Mouse (Mus musculus): ENCODE data around the gene Anxa8.

Anxa8 gene

GRCm38 (mm10) chr14:34085731-34086130 is at the start of gene Anxa8:
Gene Anxa8, plus strand, starts transcription at chr14:34085981.
- no peak for DNase-seq (ENCODE audit: low spot score in 2 of 2)

- DNase-seq (ENCODE audit: low spot score in 2 of 2), result no peak
Observed at GRCm38 (mm10) chr14:34041241-34041640, 44.5 kb upstream of the Anxa8 start.

- no peak for DNase-seq (ENCODE audit: low spot score in 2 of 2)
Observed at GRCm38 (mm10) chr14:34043341-34043740, 42.4 kb upstream of the Anxa8 start.

GRCm38 (mm10) chr14:34050101-34050779 is 35.5 kb upstream of the Anxa8 start:
- no peak for DNase-seq (ENCODE audit: low spot score in 2 of 2)

- no peak for DNase-seq (ENCODE audit: low spot score in 2 of 2)
Observed at GRCm38 (mm10) chr14:34052516-34052915, 33.3 kb upstream of the Anxa8 start, which contains the start of gene Antxrl. Gene Antxrl, plus strand, starts transcription at chr14:34052707.

GRCm38 (mm10) chr14:34071665-34072064 is 14.1 kb upstream of the Anxa8 start:
- DNase-seq (ENCODE audit: low spot score in 2 of 2), result no peak

- DNase-seq (ENCODE audit: low spot score in 2 of 2), result no peak
Observed at GRCm38 (mm10) chr14:34075346-34075745, 10.4 kb upstream of the Anxa8 start.

GRCm38 (mm10) chr14:34077222-34077621 is 8.6 kb upstream of the Anxa8 start:
- no peak for DNase-seq (ENCODE audit: low spot score in 2 of 2)

GRCm38 (mm10) chr14:34078293-34078692 is 7.5 kb upstream of the Anxa8 start:
- no peak for DNase-seq (ENCODE audit: low spot score in 2 of 2)

GRCm38 (mm10) chr14:34080321-34080997 is 5.3 kb upstream of the Anxa8 start:
- DNase-seq (ENCODE audit: low spot score in 2 of 2), result peak; percentile 21 to 75

GRCm38 (mm10) chr14:34086806-34087205 is 1.0 kb downstream of the Anxa8 start:
- DNase-seq (ENCODE audit: low spot score in 2 of 2), result no peak

- DNase-seq (ENCODE audit: low spot score in 2 of 2), result no peak
Observed at GRCm38 (mm10) chr14:34087856-34088398, 2.1 kb downstream of the Anxa8 start.

- no peak for DNase-seq (ENCODE audit: low spot score in 2 of 2)
Observed at GRCm38 (mm10) chr14:34089796-34090195, 4.0 kb downstream of the Anxa8 start.

GRCm38 (mm10) chr14:34091475-34091874 is 5.7 kb downstream of the Anxa8 start:
- DNase-seq (ENCODE audit: low spot score in 2 of 2), result no peak

GRCm38 (mm10) chr14:34092856-34093255 is 7.1 kb downstream of the Anxa8 start:
- no peak for DNase-seq (ENCODE audit: low spot score in 2 of 2)

- no peak for DNase-seq (ENCODE audit: low spot score in 2 of 2)
Observed at GRCm38 (mm10) chr14:34096161-34096560, 10.4 kb downstream of the Anxa8 start.

GRCm38 (mm10) chr14:34102601-34103000 is 16.8 kb downstream of the Anxa8 start, which contains the start of gene A630023A22Rik:
Gene A630023A22Rik, minus strand, starts transcription at chr14:34102754.
- DNase-seq (ENCODE audit: low spot score in 2 of 2), result no peak

- DNase-seq (ENCODE audit: low spot score in 2 of 2), result no peak
Observed at GRCm38 (mm10) chr14:34103855-34104254, 18.1 kb downstream of the Anxa8 start.

GRCm38 (mm10) chr14:34104892-34105291 is 19.1 kb downstream of the Anxa8 start:
- DNase-seq (ENCODE audit: low spot score in 2 of 2), result peak in 1 of 2 experiments; percentile 57

GRCm38 (mm10) chr14:34106389-34107062 is 20.7 kb downstream of the Anxa8 start:
- DNase-seq (ENCODE audit: low spot score in 2 of 2), result peak in 1 of 2 experiments; percentile 70

- no peak for DNase-seq (ENCODE audit: low spot score in 2 of 2)
Observed at GRCm38 (mm10) chr14:34107594-34107993, 21.8 kb downstream of the Anxa8 start.

- DNase-seq (ENCODE audit: low spot score in 2 of 2), result peak in 1 of 2 experiments; percentile 28
Observed at GRCm38 (mm10) chr14:34114311-34114710, 28.5 kb downstream of the Anxa8 start.

Data from spleen, postnatal 4 days (tissue).